Mouse (Mus musculus): ENCODE measurements at regions not wholly inside any gene's neighbourhood (a gene's known extent, or its start where the extent isn't known, plus 50 kb on each side); places are given as distances from the start of the nearest gene placed in this dataset.

DNA sequence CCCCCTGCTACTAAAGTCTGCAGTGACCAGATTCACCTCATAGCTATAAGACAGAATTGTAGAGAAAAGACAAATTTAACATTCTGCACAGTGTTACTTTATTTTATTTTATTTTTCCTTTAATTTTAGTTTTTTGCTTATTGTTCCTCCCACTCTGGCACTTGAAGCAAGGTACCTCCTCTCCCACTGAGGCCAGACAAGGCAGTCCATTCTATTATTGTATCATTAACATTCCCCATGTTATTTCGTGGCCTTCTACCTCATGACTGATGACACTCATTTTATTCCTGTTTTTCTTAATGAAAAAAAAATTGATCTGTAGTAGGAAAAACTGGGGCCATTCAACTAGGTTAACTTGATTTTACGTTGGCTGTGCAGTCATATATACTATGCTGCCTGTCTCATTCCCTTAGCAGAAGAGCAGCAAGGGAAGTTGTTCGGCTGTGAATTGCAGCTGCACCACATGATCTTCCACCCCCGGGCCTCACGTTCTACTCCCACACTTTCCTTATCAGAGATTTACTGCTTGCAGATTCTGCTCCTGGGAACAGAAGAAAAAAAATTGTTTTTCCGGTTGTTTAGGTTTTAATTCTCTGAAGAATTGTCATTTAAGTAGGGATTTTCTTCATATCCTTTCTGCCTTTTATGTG, 76.1 kb upstream of the Gnai1 start:
- H3K36me3 ChIP-seq (ENCODE audit: control insufficient read depth, insufficient read depth, low read length), result no peaks in the 10 kb centered on the region
- no peak overlapping the region for H3K4me3 ChIP-seq (replicated peaks; ENCODE audit: low read length)
- no peak for ATAC-seq (ENCODE audit: low FRiP score, low read depth)
- H3K9me3 ChIP-seq (ENCODE audit: control insufficient read depth, low read length), result no peaks in the 10 kb centered on the region
- no peak for DNase-seq (ENCODE audit: low spot score)
- H3K27ac ChIP-seq (replicated peaks; ENCODE audit: low read depth, low read length), result no peak overlapping the region
- no peaks in the 10 kb centered on the region for H3K27me3 ChIP-seq (ENCODE audit: control insufficient read depth, insufficient read depth, low read length)
- no peak overlapping the region for H3K4me2 ChIP-seq (replicated peaks; ENCODE audit: low read depth, low read length, severe bottlenecking)
- no peak for TF ChIP-seq POLR2A (IDR thresholded peaks at IDR 0.05; ENCODE audit: borderline replicate concordance, extremely low read depth, insufficient read depth, insufficient read length)
- no peak overlapping the region for H3K9ac ChIP-seq (ENCODE audit: low read depth, low read length, severe bottlenecking)
- WGBS, result 46% methylated on average over 6 of the region's 6 CpGs
- no peaks in the 10 kb centered on the region for H3K4me1 ChIP-seq (ENCODE audit: control insufficient read depth, insufficient read depth, low read length)

DNA sequence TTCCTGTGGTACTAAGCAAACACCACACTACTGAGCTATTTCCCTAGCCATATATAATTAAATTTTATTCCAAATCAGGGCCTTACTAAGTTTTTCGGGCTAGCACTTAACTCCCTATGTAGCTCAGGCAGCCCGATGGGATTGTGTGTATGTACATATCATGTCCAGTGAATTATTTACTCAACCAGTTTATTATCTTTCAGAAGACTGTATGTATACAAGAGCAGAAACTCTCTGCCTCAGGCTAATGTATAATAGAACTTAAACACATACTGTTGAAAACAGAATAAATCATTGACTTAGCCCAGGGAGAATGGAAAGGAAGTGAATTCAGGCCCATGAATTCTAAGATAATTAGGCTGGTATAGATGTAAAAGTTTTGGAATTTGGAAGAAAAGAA, 74.1 kb upstream of the Gnai1 start:
- no peaks in the 10 kb centered on the region for H3K4me1 ChIP-seq (ENCODE audit: control insufficient read depth, insufficient read depth, low read length)
- no peak overlapping the region for H3K4me3 ChIP-seq (replicated peaks; ENCODE audit: low read length)
- H3K9me3 ChIP-seq (ENCODE audit: control insufficient read depth, low read length), result no peaks in the 10 kb centered on the region
- DNase-seq (ENCODE audit: low spot score) (no peak), ATAC-seq (ENCODE audit: low FRiP score, low read depth) (no peak)
- no peaks in the 10 kb centered on the region for H3K36me3 ChIP-seq (ENCODE audit: control insufficient read depth, insufficient read depth, low read length)
- no peaks in the 10 kb centered on the region for H3K27me3 ChIP-seq (ENCODE audit: control insufficient read depth, insufficient read depth, low read length)
- TF ChIP-seq POLR2A (IDR thresholded peaks at IDR 0.05; ENCODE audit: borderline replicate concordance, extremely low read depth, insufficient read depth, insufficient read length), result no peak
- H3K27ac ChIP-seq (replicated peaks; ENCODE audit: low read depth, low read length), result no peak overlapping the region
- no peak overlapping the region for H3K9ac ChIP-seq (ENCODE audit: low read depth, low read length, severe bottlenecking)
- 83% methylated on average over 2 of the region's 2 CpGs for WGBS
- no peak overlapping the region for H3K4me2 ChIP-seq (replicated peaks; ENCODE audit: low read depth, low read length, severe bottlenecking)

DNA sequence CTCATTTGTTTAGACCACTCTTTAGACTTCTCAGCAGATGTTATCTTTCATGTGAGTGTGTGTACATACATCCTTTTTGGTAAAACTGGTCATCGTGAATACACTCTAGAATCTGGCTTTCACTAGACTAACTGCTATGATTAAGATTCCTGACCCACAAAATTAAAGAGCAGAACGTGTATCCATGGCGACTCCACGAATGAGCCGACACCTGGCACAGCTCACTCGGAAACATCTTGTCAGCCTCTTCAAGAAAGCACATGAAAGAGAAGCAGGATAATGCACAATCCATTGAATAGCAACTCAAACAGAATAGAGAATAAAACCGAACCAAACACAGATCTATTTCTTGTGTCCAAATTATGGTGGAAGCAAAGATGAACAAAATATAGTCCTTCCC, 73.1 kb upstream of the Gnai1 start:
- no peak for TF ChIP-seq POLR2A (IDR thresholded peaks at IDR 0.05; ENCODE audit: borderline replicate concordance, extremely low read depth, insufficient read depth, insufficient read length)
- Histone ChIP-seq H3K27ac (replicated peaks; ENCODE audit: low read depth, low read length) (no peak overlapping the region), H3K4me1 (ENCODE audit: control insufficient read depth, insufficient read depth, low read length) (no peaks in the 10 kb centered on the region), H3K9me3 (ENCODE audit: control insufficient read depth, low read length) (no peaks in the 10 kb centered on the region), H3K4me2 (replicated peaks; ENCODE audit: low read depth, low read length, severe bottlenecking) (no peak overlapping the region), H3K4me3 (replicated peaks; ENCODE audit: low read length) (no peak overlapping the region), H3K9ac (ENCODE audit: low read depth, low read length, severe bottlenecking) (no peak overlapping the region), H3K27me3 (ENCODE audit: control insufficient read depth, insufficient read depth, low read length) (no peaks in the 10 kb centered on the region), H3K36me3 (ENCODE audit: control insufficient read depth, insufficient read depth, low read length) (no peaks in the 10 kb centered on the region)
- no peak for ATAC-seq (ENCODE audit: low FRiP score, low read depth)
- DNase-seq (ENCODE audit: low spot score), result no peak
- 73% methylated on average over 7 of the region's 7 CpGs for WGBS

DNA sequence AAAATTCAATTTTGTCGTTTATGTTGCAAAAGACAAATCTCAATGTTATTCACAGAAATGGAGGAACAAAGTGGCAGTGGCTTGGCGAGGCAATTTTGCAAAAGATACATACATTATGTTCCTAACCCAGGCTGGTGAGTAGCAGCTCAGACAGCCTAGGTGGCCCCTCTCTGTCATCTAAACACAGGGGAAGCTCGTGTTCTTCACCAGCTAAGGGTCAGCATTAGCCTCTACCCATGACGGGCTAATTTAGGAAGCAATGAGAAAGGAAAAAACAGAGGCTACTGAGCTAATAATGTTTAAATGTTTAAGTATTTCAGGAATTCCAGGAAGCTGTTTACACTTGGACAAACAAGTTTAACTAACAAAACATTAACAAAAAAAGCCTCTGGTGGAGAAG, 64.9 kb upstream of the Gnai1 start:
- Histone ChIP-seq H3K4me1 (ENCODE audit: control insufficient read depth, insufficient read depth, low read length) (no peaks in the 10 kb centered on the region), H3K4me2 (replicated peaks; ENCODE audit: low read depth, low read length, severe bottlenecking) (no peak overlapping the region), H3K4me3 (replicated peaks; ENCODE audit: low read length) (no peak overlapping the region), H3K27ac (replicated peaks; ENCODE audit: low read depth, low read length) (no peak overlapping the region), H3K27me3 (ENCODE audit: control insufficient read depth, insufficient read depth, low read length) (no peaks in the 10 kb centered on the region), H3K9ac (ENCODE audit: low read depth, low read length, severe bottlenecking) (no peak overlapping the region), H3K36me3 (ENCODE audit: control insufficient read depth, insufficient read depth, low read length) (no peaks in the 10 kb centered on the region), H3K9me3 (ENCODE audit: control insufficient read depth, low read length) (no peaks in the 10 kb centered on the region)
- ATAC-seq (ENCODE audit: low FRiP score, low read depth) (no peak), DNase-seq (ENCODE audit: low spot score) (no peak)
- WGBS, result 57% methylated on average over 4 of the region's 4 CpGs
- no peak for TF ChIP-seq POLR2A (IDR thresholded peaks at IDR 0.05; ENCODE audit: borderline replicate concordance, extremely low read depth, insufficient read depth, insufficient read length)

DNA sequence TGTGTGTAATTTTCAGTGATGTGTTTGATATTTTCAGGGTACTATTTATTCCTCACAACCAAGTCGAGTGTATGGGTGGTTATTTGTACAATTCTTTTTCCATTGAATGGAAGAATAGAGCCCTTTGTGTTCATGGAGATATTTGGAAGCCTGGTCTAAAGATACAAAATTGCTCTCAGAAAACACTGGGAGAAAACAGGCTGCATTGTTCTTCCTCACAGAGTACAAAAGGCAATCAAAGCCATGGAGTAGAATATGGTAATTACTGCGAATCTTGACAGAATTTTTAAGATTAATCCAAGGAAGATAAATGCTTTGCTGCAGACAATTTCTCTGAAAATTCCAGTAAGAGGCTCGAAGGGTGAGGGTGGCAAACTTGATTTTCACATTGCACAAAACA, 54.7 kb upstream of the Gnai1 start:
- ATAC-seq (ENCODE audit: low FRiP score, low read depth) (no peak), DNase-seq (ENCODE audit: low spot score) (no peak)
- Histone ChIP-seq H3K9me3 (ENCODE audit: control insufficient read depth, low read length) (no peaks in the 10 kb centered on the region), H3K9ac (ENCODE audit: low read depth, low read length, severe bottlenecking) (no peak overlapping the region), H3K4me1 (ENCODE audit: control insufficient read depth, insufficient read depth, low read length) (no peaks in the 10 kb centered on the region), H3K27me3 (ENCODE audit: control insufficient read depth, insufficient read depth, low read length) (no peaks in the 10 kb centered on the region), H3K4me2 (replicated peaks; ENCODE audit: low read depth, low read length, severe bottlenecking) (no peak overlapping the region), H3K4me3 (replicated peaks; ENCODE audit: low read length) (no peak overlapping the region), H3K27ac (replicated peaks; ENCODE audit: low read depth, low read length) (no peak overlapping the region), H3K36me3 (ENCODE audit: control insufficient read depth, insufficient read depth, low read length) (no peaks in the 10 kb centered on the region)
- WGBS, result 53% methylated on average over 3 of the region's 3 CpGs
- TF ChIP-seq POLR2A (IDR thresholded peaks at IDR 0.05; ENCODE audit: borderline replicate concordance, extremely low read depth, insufficient read depth, insufficient read length), result no peak

All from limb, embryonic 14.5 days (tissue).